Mouse (Mus musculus) urinary bladder, postnatal 25 days (tissue): ENCODE measurements around the gene Man2b1.

Experiments used
- DNase-seq: peaks from one replicate; pipeline ENCODE4 v3.0.0; 2022; ENCODE audit warnings: low spot score

Gene Man2b1

GRCm38 (mm10) chr8:85083108-85083813, at the start of gene Man2b1:
Gene Man2b1 (plus strand): TSS chr8:85083270.
- DNase-seq: peak; percentile 80

GRCm38 (mm10) chr8:85033867-85034266, 49.2 kb upstream of the Man2b1 start:
- no peak for DNase-seq

GRCm38 (mm10) chr8:85034764-85035163, 48.3 kb upstream of the Man2b1 start:
- peak; percentile 58 for DNase-seq

GRCm38 (mm10) chr8:85035165-85035727, 47.8 kb upstream of the Man2b1 start:
- DNase-seq: no peak

- DNase-seq: no peak
Measured at GRCm38 (mm10) chr8:85035728-85036310, 47.3 kb upstream of the Man2b1 start.

- DNase-seq: no peak
Measured at GRCm38 (mm10) chr8:85036381-85036717, 46.7 kb upstream of the Man2b1 start.

- peak; percentile 85 for DNase-seq
Measured at GRCm38 (mm10) chr8:85036718-85037365, 46.2 kb upstream of the Man2b1 start, which contains the start of gene Tnpo2. Gene Tnpo2 (plus strand): TSS chr8:85036915.

- DNase-seq: no peak
Measured at GRCm38 (mm10) chr8:85037366-85037680, 45.7 kb upstream of the Man2b1 start.

GRCm38 (mm10) chr8:85037681-85038531, 45.2 kb upstream of the Man2b1 start:
- DNase-seq: peak; percentile 56

- no peak for DNase-seq
Measured at GRCm38 (mm10) chr8:85043619-85044018, 39.5 kb upstream of the Man2b1 start.

- DNase-seq: no peak
Measured at GRCm38 (mm10) chr8:85057367-85057766, 25.7 kb upstream of the Man2b1 start.

- peak; percentile 85 for DNase-seq
Measured at GRCm38 (mm10) chr8:85059879-85060616, 23.0 kb upstream of the Man2b1 start, which contains the start of gene Fbxw9. Gene Fbxw9 (plus strand): TSS chr8:85060055.

- no peak for DNase-seq
Measured at GRCm38 (mm10) chr8:85062603-85063002, 20.5 kb upstream of the Man2b1 start.

GRCm38 (mm10) chr8:85065213-85065612, 17.9 kb upstream of the Man2b1 start:
- no peak for DNase-seq

- DNase-seq: peak; percentile 51
Measured at GRCm38 (mm10) chr8:85067155-85067554, 15.9 kb upstream of the Man2b1 start.

GRCm38 (mm10) chr8:85067982-85068381, 15.1 kb upstream of the Man2b1 start, which contains the start of gene Gm5741:
Gene Gm5741 (minus strand): TSS chr8:85067982.
- DNase-seq: no peak

- DNase-seq: no peak
Measured at GRCm38 (mm10) chr8:85071041-85071440, 12.0 kb upstream of the Man2b1 start.

GRCm38 (mm10) chr8:85071514-85072281, 11.4 kb upstream of the Man2b1 start, which contains the start of gene Dhps:
Gene Dhps (plus strand): TSS chr8:85071757.
- peak; percentile 83 for DNase-seq

GRCm38 (mm10) chr8:85072364-85072929, 10.6 kb upstream of the Man2b1 start:
- DNase-seq: no peak

- no peak for DNase-seq
Measured at GRCm38 (mm10) chr8:85073041-85073612, 9.9 kb upstream of the Man2b1 start.
